In genomic region chr12:69724018-69724710, GRCm38 (mm10) we compare ENCODE assay signal across 8 mouse cellular contexts. TPM values are rescaled to one million over a fixed set of nuclear protein-coding genes. Genes with fewer than 3 reads are reported as not detected.
DNase-seq lines count a peak whose midpoint lies in the region; ATAC-seq and TF ChIP-seq lines count a peak whose summit lies in the region.

No protein-coding gene starts in this region.

- H3K9me3 ChIP-seq in kidney, embryonic 16.5 days (ENCODE audit: low read length), result peaks cover 11% of the 10 kb centered on the region
- no peaks in the 10 kb centered on the region for H3K9me3 ChIP-seq in forebrain, postnatal 0 days (ENCODE audit: low read length)
- H3K9me3 ChIP-seq in liver, postnatal 0 days (ENCODE audit: low read length), result peaks cover 7% of the 10 kb centered on the region

- WGBS in kidney, embryonic 16.5 days, result under 1% methylated on average over 24 of the region's 24 CpGs
- 2% methylated on average over 22 of the region's 24 CpGs for WGBS in forebrain, postnatal 0 days
- 2% methylated on average over 24 of the region's 24 CpGs for WGBS in liver, postnatal 0 days (ENCODE audit: insufficient replicate concordance)

- TF ChIP-seq EP300 in liver, postnatal 0 days (IDR thresholded peaks at IDR 0.05; ENCODE audit: low read depth), result no peak

- no peaks in the 10 kb centered on the region for H3K27me3 ChIP-seq in kidney, embryonic 16.5 days (ENCODE audit: insufficient read depth, low read length)
- no peaks in the 10 kb centered on the region for H3K27me3 ChIP-seq in forebrain, postnatal 0 days (ENCODE audit: insufficient read depth, low read length)
- H3K27me3 ChIP-seq in liver, postnatal 0 days (ENCODE audit: insufficient read depth, low read length), result no peaks in the 10 kb centered on the region

- DNase-seq in kidney, postnatal 4 days, result no peak
- peak; percentile 44 for DNase-seq in ZHBTc4 (ENCODE audit: low read depth, low spot score)
- no peak for DNase-seq in forebrain, postnatal 0 days
- DNase-seq in liver, postnatal 0 days, result peak; percentile 26
- no peak for DNase-seq in urinary bladder, adult 18-20 months (ENCODE audit: low spot score in 2 of 2)
- no peak for DNase-seq in ovary, adult 18-20 months (ENCODE audit: low spot score)
- no peak for DNase-seq in kidney, postnatal 10 days

- peaks cover 10% of the 10 kb centered on the region; the same call in 1 of the 2 replicates for H3K4me1 ChIP-seq in kidney, embryonic 16.5 days (ENCODE audit: insufficient read depth, low read length)
- H3K4me1 ChIP-seq in forebrain, postnatal 0 days (ENCODE audit: insufficient read depth), result peaks cover 14% of the 10 kb centered on the region
- H3K4me1 ChIP-seq in liver, postnatal 0 days (ENCODE audit: insufficient read depth), result peaks cover 15% of the 10 kb centered on the region

- peak overlapping the region; percentile 63 for H3K4me3 ChIP-seq in kidney, embryonic 16.5 days (ENCODE audit: low read length)
- H3K4me3 ChIP-seq in forebrain, postnatal 0 days (ENCODE audit: low read depth, low read length), result peak overlapping the region; percentile 60
- peak overlapping the region; percentile 68 for H3K4me3 ChIP-seq in liver, postnatal 0 days (ENCODE audit: low read depth, low read length)

- peak overlapping the region; percentile 88 for H3K4me2 ChIP-seq in kidney, embryonic 16.5 days (replicated peaks; ENCODE audit: low read depth, low read length)
- peak overlapping the region; percentile 96 for H3K4me2 ChIP-seq in forebrain, postnatal 0 days (ENCODE audit: low read depth)
- peak overlapping the region; percentile 96 for H3K4me2 ChIP-seq in liver, postnatal 0 days (ENCODE audit: low read depth, low read length)

- H3K36me3 ChIP-seq in kidney, embryonic 16.5 days (ENCODE audit: insufficient read depth, low read length), result peaks cover 19% of the 10 kb centered on the region
- H3K36me3 ChIP-seq in forebrain, postnatal 0 days (ENCODE audit: insufficient read depth), result no peaks in the 10 kb centered on the region
- 0 out of 2 replicates have a peak, but pooled peaks cover 5% of the 10 kb centered on the region for H3K36me3 ChIP-seq in liver, postnatal 0 days (replicated peaks; ENCODE audit: insufficient read depth, low read length)

- ATAC-seq in kidney, embryonic 16.5 days (ENCODE audit: low FRiP score, low TSS enrichment), result 0 out of 2 replicates have a peak, but pooled peaks have one; percentile 3
- ATAC-seq in forebrain, postnatal 0 days, result peak; percentile 19
- no peak for ATAC-seq in liver, postnatal 0 days

- peak overlapping the region; percentile 78 for H3K9ac ChIP-seq in kidney, embryonic 16.5 days (replicated peaks; ENCODE audit: low read length)
- peak overlapping the region; percentile 60 for H3K9ac ChIP-seq in forebrain, postnatal 0 days
- H3K9ac ChIP-seq in liver, postnatal 0 days (replicated peaks), result peak overlapping the region; percentile 81

- peak overlapping the region; percentile 92; the same call in 1 of the 2 replicates for H3K27ac ChIP-seq in kidney, embryonic 16.5 days (ENCODE audit: low read length)
- no peak overlapping the region for H3K27ac ChIP-seq in forebrain, postnatal 0 days (ENCODE audit: low read depth, low read length)
- peak overlapping the region; percentile 99 for H3K27ac ChIP-seq in liver, postnatal 0 days (ENCODE audit: low read depth)

- no peak for TF ChIP-seq CTCF in forebrain, postnatal 0 days (IDR thresholded peaks at IDR 0.05; ENCODE audit: low read depth)
- TF ChIP-seq CTCF in liver, postnatal 0 days (IDR thresholded peaks at IDR 0.05; ENCODE audit: low read depth), result no peak

RNA-seq across cellular contexts. Expression of gene L2hgdh, which starts 0.5 kb away (rescaled TPM):
- polyA plus RNA-seq in kidney, embryonic 16.5 days (2015; fragmentation: Nextera tagmentation; extraction: Ambion mirVana), result 25.2 and 26.9 TPM in 2 replicates
- total RNA-seq in forebrain, postnatal 0 days (2014; rRNA removed), result 12.3 and 13.3 TPM in 2 replicates
- 5.7 and 8.5 TPM in 2 replicates for polyA plus RNA-seq in forebrain, postnatal 0 days (2015; fragmentation: Nextera tagmentation; extraction: Ambion mirVana)
- 10.4 and 10.5 TPM in 2 replicates for polyA plus RNA-seq in liver, postnatal 0 days (2015; fragmentation: Nextera tagmentation; extraction: Ambion mirVana)

RNA-seq across cellular contexts. Expression of gene Atp5s, which starts 0.6 kb away (rescaled TPM):
- polyA plus RNA-seq in kidney, embryonic 16.5 days (2015; fragmentation: Nextera tagmentation; extraction: Ambion mirVana), result 31.7 and 33.5 TPM in 2 replicates
- 16.1 and 19.9 TPM in 2 replicates for total RNA-seq in forebrain, postnatal 0 days (2014; rRNA removed)
- 23.0 and 25.7 TPM in 2 replicates for polyA plus RNA-seq in forebrain, postnatal 0 days (2015; fragmentation: Nextera tagmentation; extraction: Ambion mirVana)
- 18.3 and 20.3 TPM in 2 replicates for polyA plus RNA-seq in liver, postnatal 0 days (2015; fragmentation: Nextera tagmentation; extraction: Ambion mirVana)

RNA-seq across cellular contexts. Expression of gene Sos2, which starts 42.5 kb away (rescaled TPM):
- 7.1 and 9.3 TPM in 2 replicates for polyA plus RNA-seq in kidney, embryonic 16.5 days (2015; fragmentation: Nextera tagmentation; extraction: Ambion mirVana)
- total RNA-seq in forebrain, postnatal 0 days (2014; rRNA removed), result 29.8 and 30.4 TPM in 2 replicates
- polyA plus RNA-seq in forebrain, postnatal 0 days (2015; fragmentation: Nextera tagmentation; extraction: Ambion mirVana), result 3.6 and 5.6 TPM in 2 replicates
- 2.9 and 3.5 TPM in 2 replicates for polyA plus RNA-seq in liver, postnatal 0 days (2015; fragmentation: Nextera tagmentation; extraction: Ambion mirVana)

Comparison
In these comparisons a context has a peak if more than half of its experiments do, and no peak if none do; other contexts are left out.
1. DNase-seq: peak in ZHBTc4 (single experiment) and liver, postnatal 0 days (single experiment); none in kidney, postnatal 4 days (0 of 2), forebrain, postnatal 0 days (single experiment), urinary bladder, adult 18-20 months (0 of 2), ovary, adult 18-20 months (single experiment) and kidney, postnatal 10 days (single experiment).
2. Peak in every context shown above with its lines, with median percentiles within 50 percentile points of each other: H3K4me2 ChIP-seq, H3K4me3 ChIP-seq and H3K9ac ChIP-seq.